ENCODE assay signal across 9 mouse cellular contexts in genomic region chr14:76658952-76659502, GRCm38 (mm10).
DNase-seq lines count a peak whose midpoint lies in the region; ATAC-seq lines count a peak whose summit lies in the region.
"Had no signal": no experiment of that assay in that cellular context is flagged by ENCODE, and none has a peak within 500 bp of the region (broad histone marks: within the 10 kb centered on the region; RNA-seq: fewer than 3 reads in every experiment).

No protein-coding gene starts in this region.

- peak; percentile 24 for ATAC-seq in common myeloid progenitor, adult 5-6 weeks (replicated peaks; ENCODE audit: low read depth, poor library complexity, severe bottlenecking)

- peak; percentile 35 for DNase-seq in adrenal gland, postnatal 10 days
- DNase-seq in adrenal gland, adult 18-20 months (ENCODE audit: low spot score in 2 of 2), result no peak
- DNase-seq in lung, postnatal 10 days, result peak; percentile 13
- DNase-seq in lung, postnatal 36 days, result no peak
- DNase-seq in thymus, postnatal 14 days, result peak; percentile 54
- DNase-seq in ovary, postnatal 10 days (ENCODE audit: low spot score), result no peak
- DNase-seq in layer of hippocampus, adult 9-10 months (ENCODE audit: low spot score), result no peak
- DNase-seq: kidney, postnatal 25 days had no signal

Comparison
In these comparisons a context has a peak if more than half of its experiments do, and no peak if none do; other contexts are left out.
1. DNase-seq: peak in adrenal gland, postnatal 10 days (single experiment), lung, postnatal 10 days (single experiment) and thymus, postnatal 14 days (single experiment); none in adrenal gland, adult 18-20 months (0 of 2), lung, postnatal 36 days (single experiment), ovary, postnatal 10 days (single experiment) and layer of hippocampus, adult 9-10 months (single experiment).